Mouse (Mus musculus): Measurements from ENCODE around the gene Rpl7a.

Rpl7a gene

DNA sequence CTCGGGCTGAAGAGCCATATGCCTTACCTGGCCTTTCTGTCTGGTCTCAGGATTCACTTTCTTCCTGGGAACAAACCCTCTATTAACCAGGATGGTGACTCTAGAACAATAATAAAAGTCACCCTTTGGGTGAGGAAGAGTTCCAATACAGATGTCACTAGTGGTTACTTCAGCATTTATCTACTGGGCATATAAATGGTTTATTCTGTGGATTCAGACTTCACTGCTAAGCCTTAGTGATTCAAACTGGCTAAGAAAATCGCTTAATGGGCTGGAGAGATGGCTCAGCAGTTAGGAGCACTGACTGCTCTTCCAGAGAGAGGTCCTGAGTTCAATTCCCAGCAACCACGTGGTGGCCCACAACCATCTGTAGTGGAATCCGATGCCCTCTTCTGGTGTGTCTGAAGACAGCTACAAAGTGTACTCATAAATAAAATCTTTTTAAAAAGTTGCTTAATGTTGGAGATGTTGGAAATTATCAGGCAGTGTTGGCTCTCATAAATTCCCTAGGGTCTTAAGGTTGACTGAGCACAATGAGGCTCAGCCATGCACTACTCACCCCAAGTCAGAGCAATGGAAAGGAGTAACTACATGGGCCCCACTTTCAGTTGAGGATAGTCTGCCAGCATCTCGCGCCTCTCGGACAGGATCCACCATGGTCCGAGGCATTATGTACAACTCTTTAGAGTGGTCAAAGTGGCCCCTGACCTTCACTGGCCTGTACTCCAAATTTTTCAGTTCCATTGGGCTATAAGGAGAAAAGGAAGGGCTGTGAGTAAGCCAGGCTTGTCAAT, 3.8 kb downstream of the Rpl7a start:
- no peak for DNase-seq

DNA sequence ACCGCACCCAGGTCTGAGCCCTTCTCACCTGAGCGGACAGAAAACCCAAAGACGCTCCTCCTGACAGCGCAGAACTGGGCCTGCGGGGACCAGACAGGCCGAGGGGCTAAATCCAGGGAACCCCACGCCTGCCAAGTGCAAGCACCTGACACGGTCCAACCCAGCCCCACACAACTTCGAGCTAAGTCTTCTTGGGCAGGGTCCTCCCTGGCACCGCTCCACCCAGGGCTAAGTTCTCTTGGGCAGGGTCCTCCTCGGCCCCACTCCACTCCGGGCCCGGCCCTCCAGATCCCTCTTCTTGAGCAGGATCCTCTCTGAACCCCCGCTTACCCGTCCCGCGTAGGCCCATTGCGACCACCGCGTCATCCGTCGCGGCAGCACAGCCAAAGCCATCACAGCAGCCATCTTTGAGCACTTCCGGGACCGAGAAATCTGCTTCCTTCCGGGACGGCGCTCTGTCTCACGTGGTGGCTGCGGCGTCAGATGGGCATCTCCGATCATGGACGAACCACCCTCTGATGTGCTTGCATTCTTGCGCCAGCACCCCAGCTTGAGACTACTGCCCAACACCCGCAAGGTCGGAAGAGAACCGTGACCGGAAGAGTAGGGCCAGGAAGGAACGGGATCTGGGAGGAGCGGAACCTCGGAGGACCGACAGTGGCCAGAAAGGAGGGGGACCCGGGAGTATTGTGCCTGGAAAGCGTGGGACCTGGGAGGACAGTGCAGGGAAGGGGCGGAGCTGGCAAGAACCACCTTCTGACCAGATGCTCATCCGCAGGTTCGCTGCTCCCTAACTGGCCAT, 5.6 kb downstream of the Rpl7a start, which contains the start of the genes Surf2 and Surf1:
TSS of gene Surf2 (plus strand) at position 441 of the 802 bp plus-strand sequence.
TSS of gene Surf1 (minus strand) at position 604 of the 802 bp plus-strand sequence.
- peak; percentile 87 for DNase-seq

DNA sequence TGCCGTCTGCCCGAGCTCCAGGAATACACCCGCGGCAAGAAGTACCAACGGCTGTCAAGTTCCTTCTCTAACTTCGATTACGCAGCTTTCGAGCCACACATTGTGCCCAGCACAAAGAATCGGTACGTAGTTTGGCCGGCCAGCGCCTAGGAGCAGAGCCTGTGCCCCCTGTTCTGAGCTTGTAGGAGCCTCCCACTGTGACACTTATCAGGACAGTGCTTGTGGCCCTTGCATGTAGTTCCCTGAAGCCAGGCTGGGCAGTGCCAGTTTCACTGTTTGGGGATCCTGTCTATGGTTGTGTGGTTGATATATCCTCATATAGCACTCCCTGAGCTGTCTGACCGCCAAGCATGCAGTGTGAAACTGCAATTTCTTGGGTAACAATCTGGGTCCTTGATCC, 6.2 kb downstream of the Rpl7a start:
- DNase-seq: no peak

DNA sequence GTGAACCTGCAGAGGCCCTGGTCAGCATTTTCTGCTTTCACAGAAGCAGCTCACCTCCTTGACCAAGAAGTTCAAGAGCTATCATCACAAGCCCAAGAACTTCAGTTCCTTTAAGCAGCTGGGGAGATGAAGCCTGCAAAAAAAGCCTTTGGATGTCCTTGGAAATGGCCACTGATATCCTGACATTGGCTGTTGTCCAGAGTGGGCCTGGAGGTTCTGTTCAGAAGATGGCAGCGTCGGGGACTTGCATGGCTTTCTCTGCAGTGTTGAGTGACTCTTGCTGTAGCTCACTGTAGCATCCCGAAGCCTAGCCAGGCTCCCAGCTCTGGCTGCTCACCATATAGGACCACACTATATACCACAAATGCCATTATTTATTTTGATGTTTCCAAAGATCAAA, 9.1 kb downstream of the Rpl7a start:
- DNase-seq: no peak

DNA sequence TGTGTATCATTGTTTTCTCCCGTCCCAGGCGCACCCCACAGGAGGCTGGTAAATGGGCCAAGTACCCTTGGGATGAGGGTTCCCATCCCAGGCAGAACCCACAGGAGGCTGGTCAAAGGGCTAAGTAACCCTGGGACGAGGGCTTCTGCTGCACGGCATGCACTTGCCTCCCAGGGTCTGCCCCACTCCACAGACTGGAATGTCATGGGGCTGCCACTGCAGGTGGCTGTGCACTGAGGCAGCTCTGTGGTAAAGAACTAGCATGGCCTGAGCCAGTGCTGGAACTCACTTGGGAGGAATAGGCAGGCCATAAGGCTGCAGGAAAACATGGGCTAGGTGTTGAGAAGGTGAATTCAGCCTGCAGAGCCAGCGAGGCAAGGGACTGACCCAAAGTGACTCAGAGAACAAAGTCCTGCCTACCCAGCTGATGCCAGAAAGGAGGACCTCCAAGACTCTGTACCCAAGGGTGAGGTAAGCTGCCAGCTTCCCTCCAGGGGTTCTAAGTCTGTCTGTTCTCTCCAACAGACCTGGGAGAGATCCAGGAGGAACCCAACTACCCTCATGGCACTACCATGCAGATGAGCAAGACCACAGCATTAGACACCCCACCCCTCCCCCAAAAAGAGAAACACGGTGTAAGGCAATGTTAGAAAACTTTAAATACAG, 9.8 kb downstream of the Rpl7a start:
- DNase-seq: no peak

DNA sequence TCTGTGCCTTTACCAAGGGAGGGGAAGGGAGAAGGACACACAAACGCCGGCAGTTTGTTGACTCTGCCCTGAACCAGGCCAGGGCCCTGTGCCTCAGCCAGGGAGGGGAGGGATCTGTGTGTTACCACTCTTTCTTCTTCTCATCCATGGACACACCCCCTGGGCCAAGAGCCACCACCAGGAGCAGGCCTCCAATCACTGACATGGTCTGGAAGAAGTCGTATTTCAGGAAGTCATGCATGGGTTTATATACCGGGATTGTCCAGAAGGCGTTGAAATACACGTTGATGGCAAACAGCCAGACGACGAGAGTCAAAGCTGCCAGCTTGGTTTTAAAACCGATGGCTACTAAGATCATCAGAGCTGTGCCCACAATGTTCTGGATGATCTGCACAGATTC, 11.2 kb downstream of the Rpl7a start:
- no peak for DNase-seq

DNA sequence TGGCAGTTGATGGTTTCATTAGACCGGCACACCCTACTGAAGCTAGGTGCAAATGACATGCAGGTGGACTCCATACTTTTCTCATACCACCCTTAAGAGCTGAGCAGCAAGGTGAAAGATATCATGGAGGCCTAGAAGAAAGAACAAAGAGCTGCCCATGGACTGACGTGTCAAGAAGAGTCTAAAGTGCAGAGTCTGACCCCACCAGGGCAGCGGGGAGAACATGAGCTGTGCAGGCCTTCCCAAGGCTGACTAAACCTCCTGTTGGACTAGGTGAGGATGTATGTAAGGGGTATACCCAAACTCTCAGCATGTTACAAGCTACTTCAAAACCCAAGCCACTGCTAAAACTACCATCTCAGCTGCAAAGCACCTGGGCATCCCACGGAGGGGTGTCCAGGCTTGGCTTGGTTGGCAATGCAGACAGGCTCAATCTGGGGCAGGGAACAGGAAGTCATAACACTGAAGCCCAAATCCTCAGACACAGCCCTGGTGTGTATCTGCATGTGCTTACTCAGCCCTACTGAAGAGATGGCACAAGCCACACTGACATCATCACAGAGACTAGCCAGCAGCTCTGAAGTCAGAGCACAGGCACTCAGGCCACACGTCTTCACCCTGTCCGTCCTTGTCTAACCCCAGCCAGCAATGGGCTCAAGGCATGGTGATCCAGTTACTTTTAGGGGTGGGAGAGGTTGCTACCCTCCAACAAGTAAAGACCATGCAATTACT, 17.3 kb downstream of the Rpl7a start:
- DNase-seq: no peak

DNA sequence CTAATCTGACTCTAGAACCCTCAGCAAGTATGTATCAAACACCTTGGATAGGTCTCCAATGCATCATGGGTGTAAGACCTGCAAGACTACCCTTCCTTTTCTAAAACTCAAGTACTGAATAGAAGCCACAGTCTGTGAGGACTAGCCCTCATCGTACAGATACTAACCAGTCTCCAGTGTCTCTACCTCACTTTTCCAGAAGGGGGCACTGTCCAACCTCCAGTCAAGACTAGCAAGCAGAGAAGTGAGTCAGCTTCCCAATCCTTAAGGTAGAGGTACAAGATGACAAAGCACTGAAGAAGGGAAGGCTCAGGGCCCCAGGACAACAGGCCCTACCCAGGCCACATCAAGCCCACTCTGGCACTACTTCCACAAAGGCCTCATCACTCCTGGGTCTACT, 19.8 kb downstream of the Rpl7a start:
- peak; percentile 66 to 84 for DNase-seq

DNA sequence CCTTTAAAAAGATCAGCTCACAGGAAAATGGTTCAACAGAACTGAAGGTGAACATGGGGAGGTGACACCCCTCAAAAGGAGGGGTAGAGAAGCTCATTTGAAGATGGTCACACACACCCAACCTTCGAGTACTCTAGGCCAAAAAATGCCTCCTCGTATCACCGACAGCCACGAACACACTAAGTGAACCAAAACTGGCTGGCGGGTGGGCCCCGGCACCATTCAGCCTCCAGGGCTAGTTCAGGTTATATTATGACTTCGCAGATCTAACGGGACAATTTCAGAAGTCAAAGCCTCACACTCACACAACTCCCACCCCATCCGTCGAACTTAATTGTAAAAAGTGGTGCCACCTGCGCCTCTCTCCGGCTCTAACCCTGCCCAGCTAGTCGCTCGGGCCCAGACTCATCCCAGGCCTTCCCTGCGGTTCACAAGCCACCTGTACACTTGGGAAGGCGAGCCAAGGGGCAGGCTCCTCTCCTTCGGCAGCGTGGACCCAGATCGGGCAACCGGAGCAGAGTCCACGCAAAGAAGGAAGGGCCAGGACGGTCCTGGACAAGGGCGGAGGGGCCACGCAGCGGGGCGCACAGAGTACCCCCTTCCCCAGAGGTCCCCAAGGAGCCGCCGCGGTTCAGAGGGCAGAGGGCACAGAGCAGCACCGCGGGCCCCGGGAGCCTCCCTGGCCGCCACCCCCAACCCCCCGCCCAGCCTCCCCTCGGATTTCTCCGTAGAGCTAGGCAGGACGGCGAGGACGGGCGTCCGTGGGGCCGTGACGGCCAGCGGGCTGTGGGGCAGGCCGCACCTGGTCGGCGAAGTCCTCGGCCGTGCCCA, 22.1 kb downstream of the Rpl7a start:
- DNase-seq: peak in 1 of 2 experiments; percentile 69

DNA sequence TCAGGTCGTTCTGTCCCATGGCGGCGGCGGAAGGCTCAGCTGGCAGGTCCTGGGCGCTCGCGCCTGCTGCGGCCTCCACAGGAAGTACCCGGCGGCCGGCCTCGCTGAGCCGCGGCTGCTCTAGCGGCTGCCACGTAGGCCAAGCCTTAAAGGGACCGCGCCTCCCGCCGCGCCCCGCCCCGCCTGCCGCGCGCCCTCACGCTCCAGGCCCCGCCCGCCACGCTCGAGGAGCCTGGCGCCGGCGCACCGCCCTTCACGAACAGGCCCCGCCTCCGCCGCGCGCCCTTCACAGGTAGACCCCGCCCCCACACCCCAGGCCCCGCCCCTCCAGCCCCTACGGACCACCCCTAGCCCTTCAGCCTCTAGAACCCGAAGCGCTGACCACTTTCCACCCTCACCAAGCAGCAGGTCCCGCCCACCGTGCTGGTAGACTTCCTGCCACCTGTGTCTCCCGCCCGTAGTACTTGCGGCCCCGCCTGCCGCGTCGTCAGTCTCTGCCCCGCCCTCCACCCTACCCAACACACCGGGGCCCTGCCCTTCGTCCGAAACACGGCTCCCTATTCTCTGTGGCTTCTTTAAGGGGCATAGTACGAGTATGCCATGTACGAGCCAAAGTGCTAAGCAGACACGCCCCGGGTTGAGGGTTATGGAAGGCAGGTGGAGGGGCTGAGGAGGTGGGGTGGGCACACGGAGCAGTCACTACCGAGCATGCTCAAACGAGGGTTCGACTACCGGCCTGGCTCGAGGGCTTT, 22.9 kb downstream of the Rpl7a start, which contains the start of the genes Surf4 and Stkld1:
TSS of gene Surf4 (minus strand) at position 625 of the 752 bp plus-strand sequence.
TSS of gene Stkld1 (plus strand) at position 744 of the 752 bp plus-strand sequence.
- DNase-seq: peak; percentile 94 to 98

DNA sequence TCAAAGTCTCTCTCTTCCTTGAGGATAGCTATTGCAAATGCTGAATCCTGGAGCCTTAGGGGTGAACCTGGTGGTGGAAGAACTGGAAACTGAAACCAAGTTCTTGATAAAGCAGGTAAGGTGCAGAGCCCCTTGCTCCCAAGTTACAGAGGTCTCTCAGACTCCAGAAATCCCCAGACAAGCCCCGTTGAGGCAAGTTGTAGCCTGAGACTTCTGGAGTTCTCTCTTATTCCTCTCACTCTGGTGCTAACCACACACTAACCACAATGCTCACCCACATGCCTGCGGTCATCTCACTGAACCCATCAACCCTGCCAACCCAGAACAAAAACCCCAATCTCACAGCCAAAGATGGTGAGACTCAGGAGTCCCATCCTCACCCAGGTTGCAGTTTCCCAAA, 24.7 kb downstream of the Rpl7a start:
- DNase-seq: no peak

DNA sequence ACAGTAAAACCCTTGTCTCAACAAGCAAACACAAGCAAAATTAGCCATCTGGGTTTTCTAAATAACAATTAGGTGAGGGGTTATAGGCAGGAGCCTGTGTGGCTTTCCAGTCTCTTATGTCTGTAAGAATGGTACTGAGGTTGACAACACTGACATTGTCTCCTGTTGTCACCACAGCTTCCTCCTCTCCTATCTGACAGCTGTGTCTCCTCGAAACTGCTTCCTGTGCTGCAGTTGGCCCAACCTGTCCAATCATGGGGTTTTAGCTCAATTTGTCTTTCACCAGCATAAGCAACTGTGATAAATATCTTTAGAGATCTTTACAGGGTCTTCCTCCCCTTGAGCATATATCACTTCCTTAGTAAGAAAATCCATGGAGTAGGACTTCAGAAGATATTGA, 25.9 kb downstream of the Rpl7a start:
- no peak for DNase-seq

DNA sequence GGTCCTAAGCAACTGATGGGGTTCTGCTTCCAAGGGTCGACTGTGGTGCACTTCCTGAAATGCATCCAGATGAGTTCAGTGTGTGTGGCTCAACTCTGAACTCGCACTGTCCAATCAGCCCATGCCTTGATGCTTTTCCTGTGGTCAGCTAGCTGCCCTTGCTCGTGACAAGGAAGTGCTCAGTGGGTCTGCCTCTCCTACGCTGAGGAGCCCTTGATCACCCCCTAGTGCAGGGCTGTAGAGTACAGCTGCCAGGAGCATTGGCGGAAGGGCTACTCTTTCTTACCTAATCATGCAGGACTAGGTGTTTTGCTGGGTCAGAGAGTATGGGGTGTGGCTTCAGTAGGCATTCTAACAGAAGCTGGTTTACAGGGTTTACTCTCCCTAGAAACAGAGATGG, 31.0 kb downstream of the Rpl7a start:
- DNase-seq: no peak

DNA sequence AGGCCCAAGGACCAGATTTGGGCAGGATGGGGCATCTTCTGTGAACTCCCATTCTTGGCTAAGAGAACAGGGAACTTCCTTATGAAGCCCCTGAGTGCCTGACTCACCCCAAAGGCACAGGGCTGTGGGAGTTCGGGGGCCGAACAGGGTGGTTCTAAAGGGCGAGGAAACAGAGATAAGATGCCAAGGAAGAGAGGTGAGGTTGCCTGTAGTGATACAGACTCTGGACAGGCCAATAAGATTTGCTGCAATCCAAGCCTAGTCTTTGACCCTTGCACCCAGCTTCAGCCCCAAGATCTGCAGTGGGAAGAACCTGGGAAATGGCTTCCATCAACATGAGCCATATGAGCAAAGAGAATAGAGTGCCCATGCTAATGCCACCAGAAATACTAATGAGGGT, 32.7 kb downstream of the Rpl7a start:
- no peak for DNase-seq

DNA sequence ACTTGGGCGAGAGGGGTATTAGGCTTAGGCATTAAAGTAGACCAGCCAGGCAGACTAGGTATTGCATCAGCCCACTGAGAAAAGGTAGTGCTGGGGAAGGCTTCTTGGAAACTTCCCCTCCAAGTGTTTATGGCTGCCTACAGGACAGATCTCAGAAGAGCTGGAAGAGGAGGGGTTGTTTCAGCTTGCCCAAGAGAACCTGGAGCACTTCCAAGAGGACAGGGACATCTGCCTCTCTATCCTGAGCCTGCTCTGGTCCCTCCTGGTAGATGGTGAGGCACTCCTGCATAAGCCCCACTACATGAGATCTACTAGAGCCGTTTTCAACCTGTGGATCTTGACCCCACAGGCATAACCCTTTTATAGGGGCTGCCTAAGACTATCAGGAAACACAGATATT, 39.8 kb downstream of the Rpl7a start:
- peak in 1 of 2 experiments; percentile 49 for DNase-seq

DNA sequence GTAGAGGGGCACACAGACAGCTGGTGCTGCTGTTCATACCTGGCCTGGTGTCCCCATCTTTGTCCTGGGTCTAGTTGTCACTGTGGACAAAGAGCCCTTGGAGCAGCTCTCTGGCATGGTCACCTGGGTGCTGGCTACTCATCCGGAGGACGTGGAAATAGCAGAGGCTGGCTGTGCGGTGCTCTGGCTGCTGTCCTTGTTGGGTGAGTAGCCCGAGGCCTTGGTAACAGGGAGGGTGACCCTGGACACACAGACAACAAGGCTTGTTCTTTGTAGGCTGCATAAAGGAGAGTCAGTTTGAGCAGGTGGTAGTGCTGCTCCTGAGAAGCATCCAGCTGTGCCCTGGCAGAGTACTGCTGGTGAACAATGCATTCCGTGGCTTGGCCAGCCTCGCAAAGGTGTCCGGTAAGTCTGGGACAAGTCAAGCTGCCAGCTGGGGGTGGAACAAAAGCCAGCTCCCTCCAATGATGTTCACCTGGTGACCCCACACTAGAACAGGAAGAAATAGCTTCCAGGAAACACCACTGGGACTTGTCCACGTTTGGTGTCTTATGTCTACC, 40.9 kb downstream of the Rpl7a start:
- peak; percentile 35 to 53 for DNase-seq

DNA sequence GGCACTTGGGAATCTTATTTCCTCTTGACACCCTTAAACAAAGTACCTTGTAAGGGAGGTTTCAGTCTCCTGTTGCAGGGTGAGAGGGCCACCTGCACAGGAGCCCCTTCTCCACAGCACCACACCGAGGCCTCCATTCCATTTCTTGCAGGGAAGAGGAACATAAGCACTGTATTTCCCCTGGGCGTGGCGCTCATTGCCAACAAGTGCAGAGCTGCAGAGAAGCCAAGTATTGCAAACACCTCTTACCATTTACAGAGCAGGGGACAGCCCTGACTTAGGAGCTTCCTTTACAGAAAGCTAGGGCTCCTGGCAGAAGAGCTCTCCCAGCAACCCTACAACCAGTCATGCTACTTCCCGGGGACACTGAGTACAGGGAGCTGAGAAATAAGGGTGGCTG, 41.6 kb downstream of the Rpl7a start:
- DNase-seq: no peak

DNA sequence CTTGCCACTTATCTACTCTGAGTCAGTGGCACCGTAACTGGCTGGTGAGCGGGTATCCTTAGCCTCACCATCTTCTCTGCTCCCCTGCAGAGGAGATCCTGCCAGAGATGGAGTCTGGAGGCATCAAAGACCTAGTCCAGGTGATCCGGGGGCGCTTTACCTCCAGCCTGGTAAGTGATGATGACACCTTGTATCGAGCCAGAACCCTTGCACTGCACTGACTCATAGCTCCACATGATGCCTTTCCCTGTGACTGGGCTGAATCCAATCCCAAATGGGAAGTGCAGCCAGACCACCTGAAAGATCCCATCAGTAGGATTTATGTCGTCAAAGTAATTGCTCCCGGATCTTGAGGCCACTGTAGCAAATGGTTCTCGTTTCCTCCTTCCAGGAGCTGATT, 42.3 kb downstream of the Rpl7a start:
- DNase-seq: peak; percentile 16 to 38

DNA sequence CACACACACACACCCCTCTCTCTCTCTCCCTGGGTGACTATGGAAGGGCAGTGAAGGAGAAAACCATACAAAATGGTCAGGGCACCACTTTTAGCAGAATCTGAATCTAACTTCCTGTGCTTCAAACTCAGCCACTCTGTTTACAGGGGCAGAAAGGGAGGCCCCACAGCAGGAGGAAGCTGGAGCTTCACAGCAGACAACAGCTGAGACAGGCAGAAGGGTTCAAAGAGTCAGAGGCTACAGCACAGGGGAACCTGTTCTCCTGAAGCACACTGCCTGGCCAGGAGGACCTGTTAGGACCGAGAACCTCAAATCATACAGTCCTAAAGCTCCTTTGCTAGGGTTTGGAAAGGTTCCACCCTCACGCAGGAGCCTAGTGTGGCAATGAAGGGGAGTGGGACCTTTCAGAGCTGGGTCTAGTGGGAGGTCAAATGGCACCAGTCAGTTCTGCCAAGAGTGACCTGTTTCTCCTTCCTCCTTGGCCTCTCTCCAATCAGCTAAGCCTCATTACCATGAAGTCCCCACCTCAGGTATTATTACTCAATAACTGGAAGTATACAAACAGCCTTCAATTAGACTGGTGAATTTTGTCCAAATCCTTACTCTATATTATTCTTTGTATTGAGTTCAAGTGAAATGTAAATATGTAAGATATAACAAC, 44.3 kb downstream of the Rpl7a start:
- no peak for DNase-seq

Measured in cerebellum, postnatal 25 days (tissue).